Mouse (Mus musculus): ENCODE measurements around the gene Sdhaf2. TPM values are rescaled to one million over a fixed set of nuclear protein-coding genes. Genes with fewer than 3 reads are reported as not detected.

Gene Sdhaf2
- total and polyA plus RNA-seq, 3 experiments = 68.5 to 74.6 TPM; not detected in 1

DNA sequence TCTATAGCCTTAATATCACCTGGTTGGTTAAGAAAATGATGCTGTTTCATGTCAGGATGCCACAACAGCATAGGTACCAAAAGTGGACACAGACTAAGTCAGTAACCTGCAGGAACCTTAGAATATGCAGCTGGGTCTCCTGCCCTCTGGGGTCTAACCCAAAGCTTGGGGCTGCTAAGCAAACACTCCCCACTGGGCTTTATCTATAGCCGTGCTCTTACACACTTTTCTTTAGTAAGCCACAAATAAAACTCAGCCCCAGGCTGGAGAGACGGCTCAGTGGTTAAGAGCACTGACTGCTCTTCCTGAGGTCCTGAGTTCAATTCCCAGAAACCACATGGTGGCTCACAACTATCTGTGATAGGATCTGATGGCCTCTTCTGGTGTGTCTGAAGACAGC is 31.1 kb upstream of the Sdhaf2 start:
- Histone ChIP-seq H3K27ac (ENCODE audit: control insufficient read depth, low read depth, low read length) (no peak overlapping the region), H3K36me3 (ENCODE audit: control insufficient read depth in 1 of 2, insufficient read depth in 2 of 2, low read length in 2 of 2) (peaks cover 0 to 14% of the 10 kb centered on the region in 2 experiments; a peak in 2 of 4 replicates), H3K4me3 (ENCODE audit: control insufficient read depth in 1 of 2, insufficient read depth in 1 of 2, low read depth in 2 of 2, low read length in 2 of 2) (no peak overlapping the region), H3K79me2 (ENCODE audit: control insufficient read depth, insufficient read depth, low read length, poor library complexity) (peaks cover 2% of the 10 kb centered on the region; the same call in 1 of the 2 replicates), H3K4me1 (ENCODE audit: control insufficient read depth in 1 of 2, insufficient read depth in 2 of 2, low read length in 2 of 2) (peaks cover 0 to 15% of the 10 kb centered on the region in 2 experiments; a peak in 2 of 4 replicates), H3K9ac (ENCODE audit: control insufficient read depth, low read depth, low read length, poor library complexity, severe bottlenecking) (no peak overlapping the region), H3K27me3 (ENCODE audit: control insufficient read depth in 1 of 2, insufficient read depth in 2 of 2, low read length in 2 of 2) (no peaks in the 10 kb centered on the region), H3K9me3 (replicated peaks; ENCODE audit: insufficient read depth, low read length) (no peaks in the 10 kb centered on the region)
- peak; percentile 23 for DNase-seq (ENCODE audit: low read depth, low spot score)
- TF ChIP-seq TBP (IDR thresholded peaks at IDR 0.05; ENCODE audit: low read depth, low read length) (0 out of 2 replicates have a peak, but pooled peaks have one; percentile 30), ZC3H11A (IDR thresholded peaks at IDR 0.05; ENCODE audit: low read depth, low read length) (no peak)

DNA sequence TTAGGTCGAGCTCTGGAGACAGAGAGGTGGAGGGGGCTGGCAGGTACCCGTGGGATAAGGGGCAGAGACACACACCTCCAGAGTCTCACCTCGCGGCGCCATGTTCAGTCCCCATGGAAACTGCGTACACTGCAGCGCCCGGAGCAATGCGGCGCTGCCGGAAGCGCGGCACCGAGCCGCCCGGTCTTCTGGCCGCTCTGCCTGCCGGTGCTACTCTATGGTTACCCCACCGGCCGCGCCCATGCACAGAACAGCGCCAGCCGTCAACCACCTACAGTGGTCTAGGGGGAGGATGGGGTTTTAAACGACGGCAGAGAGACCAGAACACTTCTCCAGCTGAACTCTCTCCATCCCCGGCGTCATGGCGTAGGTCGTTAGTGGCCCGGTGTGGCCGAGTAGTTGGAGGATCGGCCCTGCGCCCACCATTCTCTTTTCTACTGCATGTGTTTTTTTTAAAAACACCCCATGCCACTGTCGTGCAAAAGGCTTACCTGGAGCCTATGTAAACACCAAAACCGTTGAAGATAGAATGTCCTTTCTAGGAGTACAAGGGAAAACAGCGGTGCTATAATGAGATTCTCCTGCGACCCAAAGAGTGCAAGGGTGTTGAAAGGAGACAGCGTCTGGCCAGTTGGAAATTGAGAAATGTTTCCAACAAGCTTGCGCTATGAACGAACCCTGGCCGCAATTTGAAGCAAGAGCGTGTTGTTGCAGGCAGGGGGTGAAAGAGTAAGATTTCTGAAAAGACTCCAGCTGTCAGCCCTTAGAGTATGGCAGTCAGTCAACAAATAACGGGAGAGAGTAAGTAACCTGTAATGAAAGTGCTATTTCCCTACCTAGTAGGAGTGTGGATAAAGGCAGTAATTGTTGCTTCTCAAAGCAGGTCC is 29.9 kb upstream of the Sdhaf2 start, which contains the start of gene Tmem216:
Tmem216 (minus strand) TSS at position 615 of the 887 bp plus-strand sequence.
- H3K27ac ChIP-seq (ENCODE audit: control insufficient read depth, low read depth, low read length) = peak within 1 kb of the TSS; percentile 59
- TF ChIP-seq TCF12 (IDR thresholded peaks at IDR 0.05; ENCODE audit: low read depth, low read length) = peak; percentile 78
- peak; percentile 84 to 85 for TF ChIP-seq POLR2A (IDR thresholded peaks at IDR 0.05; ENCODE audit: control insufficient read depth in 1 of 2, insufficient read depth in 1 of 2, low read depth in 1 of 2, low read length in 2 of 2, poor library complexity in 1 of 2)
- 0 out of 2 replicates have a peak, but pooled peaks have one; percentile 22 for TF ChIP-seq NRF1 (IDR thresholded peaks at IDR 0.05; ENCODE audit: insufficient read depth, low read depth, low read length, poor library complexity, severe bottlenecking)
- peak; percentile 72 for TF ChIP-seq NELFE (IDR thresholded peaks at IDR 0.05; ENCODE audit: low read depth, low read length)
- peak; percentile 90 for TF ChIP-seq ELF1 (IDR thresholded peaks at IDR 0.05; ENCODE audit: low read depth, low read length)
- peak; percentile 98 for TF ChIP-seq MXI1 (IDR thresholded peaks at IDR 0.05; ENCODE audit: low read depth, low read length)
- peak; percentile 92 for TF ChIP-seq HCFC1 (IDR thresholded peaks at IDR 0.05; ENCODE audit: low read depth, low read length)
- TF ChIP-seq ZMIZ1 (IDR thresholded peaks at IDR 0.05; ENCODE audit: low read depth, low read length) = no peak
- no peak for TF ChIP-seq JUND (IDR thresholded peaks at IDR 0.05; ENCODE audit: low read depth, low read length)
- peak; percentile 90 for TF ChIP-seq TBP (IDR thresholded peaks at IDR 0.05; ENCODE audit: low read depth, low read length)
- peak in 1 of 3 experiments; percentile 16; a peak in 2 of 6 replicates for TF ChIP-seq CTCF (IDR thresholded peaks at IDR 0.05 in 2 of 3, conservative IDR thresholded peaks at IDR 0.05 in 1 of 3; ENCODE audit: control insufficient read depth in 1 of 3, insufficient read depth in 1 of 3, low read depth in 2 of 3, low read length in 3 of 3, poor library complexity in 1 of 3, severe bottlenecking in 1 of 3)
- TF ChIP-seq SIN3A (IDR thresholded peaks at IDR 0.05; ENCODE audit: low read length) = peak; percentile 99
- no peak for TF ChIP-seq TAL1 (IDR thresholded peaks at IDR 0.05; ENCODE audit: low read length)
- 0 out of 2 replicates have a peak, but pooled peaks have one; percentile 16 for TF ChIP-seq USF1 (IDR thresholded peaks at IDR 0.05; ENCODE audit: low read depth, low read length)
- peak; percentile 76; the same call in 1 of the 2 replicates for TF ChIP-seq MAX (IDR thresholded peaks at IDR 0.05; ENCODE audit: low read length)
- TF ChIP-seq POLR2AphosphoS5 (IDR thresholded peaks at IDR 0.05; ENCODE audit: borderline replicate concordance, low read depth, low read length) = no peak
- 0 out of 2 replicates have a peak, but pooled peaks have one; percentile 74 for TF ChIP-seq UBTF (IDR thresholded peaks at IDR 0.05; ENCODE audit: borderline replicate concordance, insufficient read depth, low read depth, low read length)
- peak; percentile 35; the same call in 1 of the 2 replicates for TF ChIP-seq POLR2AphosphoS2 (IDR thresholded peaks at IDR 0.05; ENCODE audit: low read length)
- DNase-seq (ENCODE audit: low read depth, low spot score) = peak; percentile 93

More for the DNA sequence above, 29.9 kb upstream of the Sdhaf2 start, which contains the start of gene Tmem216:
- Histone ChIP-seq H3K36me3 (ENCODE audit: control insufficient read depth in 1 of 2, insufficient read depth in 2 of 2, low read length in 2 of 2) (peaks cover 0 to 8% of the 10 kb centered on the region in 2 experiments; a peak in 1 of 4 replicates), H3K9ac (ENCODE audit: control insufficient read depth, low read depth, low read length, poor library complexity, severe bottlenecking) (peak within 1 kb of the TSS; percentile 83), H3K4me3 (ENCODE audit: control insufficient read depth in 1 of 2, insufficient read depth in 1 of 2, low read depth in 2 of 2, low read length in 2 of 2) (peak within 1 kb of the TSS; percentile 63 to 79), H3K9me3 (replicated peaks; ENCODE audit: insufficient read depth, low read length) (no peaks in the 10 kb centered on the region), H3K27me3 (ENCODE audit: control insufficient read depth in 1 of 2, insufficient read depth in 2 of 2, low read length in 2 of 2) (no peaks in the 10 kb centered on the region), H3K79me2 (ENCODE audit: control insufficient read depth, insufficient read depth, low read length, poor library complexity) (peaks cover 2% of the 10 kb centered on the region; the same call in 1 of the 2 replicates), H3K4me1 (ENCODE audit: control insufficient read depth in 1 of 2, insufficient read depth in 2 of 2, low read length in 2 of 2) (peaks cover 0 to 4% of the 10 kb centered on the region in 2 experiments; a peak in 1 of 4 replicates)

Measured in MEL (cell line).